Mouse (Mus musculus): Measurements from ENCODE around the gene Hif3a. TPM values are rescaled to one million over a fixed set of nuclear protein-coding genes. Genes with fewer than 3 reads are reported as not detected.

The Hif3a gene
- polyA plus RNA-seq, 1 experiment from 2014 or later: 36.8 TPM

- Histone ChIP-seq H3K27me3 (replicated peaks) (no peaks in the 10 kb centered on the region), H3K4me1 (replicated peaks) (peaks cover 48% of the 10 kb centered on the region), H3K27ac (ENCODE audit: poor library complexity, severe bottlenecking) (0 out of 2 replicates have a peak overlapping the region, but pooled peaks have one; percentile 33), H3K9me3 (replicated peaks) (0 out of 2 replicates have a peak, but pooled peaks cover 2% of the 10 kb centered on the region), H3K4me3 (no peak overlapping the region), H3K4me2 (no peak overlapping the region), H3K36me3 (no peaks in the 10 kb centered on the region), H3K9ac (no peak overlapping the region)
- WGBS: 52% methylated on average over 7 of the region's 7 CpGs
- ATAC-seq (ENCODE audit: insufficient number of reproducible peaks, low FRiP score): no peak
Observed at GRCm38 (mm10) chr7:16987541-16988149, 74.6 kb downstream of the Hif3a start.

DNA sequence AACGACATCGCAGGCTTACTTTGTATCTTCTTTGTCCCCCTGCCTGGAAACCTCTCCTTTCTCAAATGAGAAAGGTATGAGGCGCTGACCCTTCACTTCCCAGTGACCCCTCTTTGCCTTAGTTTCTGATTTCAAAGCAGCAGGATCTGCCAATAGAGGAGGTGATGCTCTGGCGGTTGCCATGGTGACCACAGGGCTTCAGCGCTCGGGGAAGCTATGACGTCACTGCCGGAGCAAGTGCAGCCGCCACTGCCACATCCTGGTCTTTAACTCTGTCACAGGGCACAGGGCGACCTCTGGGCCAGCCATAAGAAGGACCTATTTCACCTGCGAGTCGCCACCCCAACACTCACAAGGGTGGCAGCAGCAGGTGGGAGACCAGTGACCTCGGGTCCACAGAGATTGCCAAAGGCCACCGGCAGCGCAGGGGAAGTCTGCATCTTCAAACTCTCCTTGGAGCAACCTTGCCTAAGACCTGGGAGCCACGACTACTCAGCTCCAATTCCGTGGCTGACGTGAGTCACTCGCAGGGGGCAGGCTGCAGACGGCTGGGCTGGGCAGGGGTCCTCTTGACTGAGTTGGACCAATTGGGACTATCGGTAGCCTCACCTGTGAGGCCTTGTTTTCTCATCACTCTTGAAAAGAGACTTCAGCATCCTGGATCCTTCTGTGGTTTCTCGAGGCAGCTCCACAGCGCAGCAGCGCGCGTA is 79.2 kb downstream of the Hif3a start, which contains the start of gene Gm42372:
Gene Gm42372, plus strand, starts transcription at position 228 of the 710 bp plus-strand sequence.
- H3K4me2 ChIP-seq: peak within 1 kb of the TSS; percentile 46
- ATAC-seq (ENCODE audit: insufficient number of reproducible peaks, low FRiP score): peak; percentile 47; the same call in 1 of the 2 replicates
- 29% methylated on average over 26 of the region's 26 CpGs for WGBS
- H3K9ac ChIP-seq: no peak within 1 kb of the TSS
- H3K4me3 ChIP-seq: 0 out of 2 replicates have a peak within 1 kb of the TSS, but pooled peaks have one; percentile 5
- peaks cover 30% of the 10 kb centered on the region for H3K4me1 ChIP-seq (replicated peaks)
- no peak within 1 kb of the TSS for H3K27ac ChIP-seq (ENCODE audit: poor library complexity, severe bottlenecking)
- H3K9me3 ChIP-seq (replicated peaks): no peaks in the 10 kb centered on the region
- no peaks in the 10 kb centered on the region for H3K36me3 ChIP-seq
- H3K27me3 ChIP-seq (replicated peaks): no peaks in the 10 kb centered on the region

Other genes starting within 250 kb of the Hif3a start
- 97.4 and 103 TPM in 2 replicates for gene Strn4, start 246.5 kb downstream of the Hif3a start, polyA plus RNA-seq (2016; fragmentation: Nextera tagmentation; extraction: Ambion mirVana)
- 37.6 and 37.8 TPM in 2 replicates for gene Fkrp, start 245.7 kb downstream of the Hif3a start, polyA plus RNA-seq (2016; fragmentation: Nextera tagmentation; extraction: Ambion mirVana)
- gene Prkd2, start 219.5 kb downstream of the Hif3a start, polyA plus RNA-seq (2016; fragmentation: Nextera tagmentation; extraction: Ambion mirVana): 10.8 and 11.8 TPM in 2 replicates
- 14.3 and 15.2 TPM in 2 replicates for gene Dact3, start 187.1 kb downstream of the Hif3a start, polyA plus RNA-seq (2016; fragmentation: Nextera tagmentation; extraction: Ambion mirVana)
- 2.3 and 4.3 TPM in 2 replicates for gene Gng8, start 170.6 kb downstream of the Hif3a start, polyA plus RNA-seq (2016; fragmentation: Nextera tagmentation; extraction: Ambion mirVana)
- 0.28 and 0.34 TPM in 2 replicates for gene Ptgir, start 155.9 kb downstream of the Hif3a start, polyA plus RNA-seq (2016; fragmentation: Nextera tagmentation; extraction: Ambion mirVana)
- gene Calm3, start 138.3 kb downstream of the Hif3a start, polyA plus RNA-seq (2016; fragmentation: Nextera tagmentation; extraction: Ambion mirVana): 83.6 and 95.0 TPM in 2 replicates
- gene Pnmal2, start 117.7 kb downstream of the Hif3a start, polyA plus RNA-seq (2016; fragmentation: Nextera tagmentation; extraction: Ambion mirVana): 3.5 and 4.2 TPM in 2 replicates
- 0.14 and 0.28 TPM in 2 replicates for gene Pnmal1, start 102.7 kb downstream of the Hif3a start, polyA plus RNA-seq (2016; fragmentation: Nextera tagmentation; extraction: Ambion mirVana)
- 0.14 and 0.15 TPM in 2 replicates for gene Gm42372, start 79.3 kb downstream of the Hif3a start, polyA plus RNA-seq (2016; fragmentation: Nextera tagmentation; extraction: Ambion mirVana)
- 19.6 and 29.4 TPM in 2 replicates for gene Ccdc8, start 69.7 kb downstream of the Hif3a start, polyA plus RNA-seq (2016; fragmentation: Nextera tagmentation; extraction: Ambion mirVana)
- gene Ppp5c, start 34.5 kb downstream of the Hif3a start, polyA plus RNA-seq (2016; fragmentation: Nextera tagmentation; extraction: Ambion mirVana): 87.3 and 91.9 TPM in 2 replicates
- 0.06 and 0.14 TPM in 2 replicates for gene Psg16, start 11.6 kb upstream of the Hif3a start, polyA plus RNA-seq (2016; fragmentation: Nextera tagmentation; extraction: Ambion mirVana)
- not detected in 2 replicates for gene Ceacam3, start 87.9 kb upstream of the Hif3a start, polyA plus RNA-seq (2016; fragmentation: Nextera tagmentation; extraction: Ambion mirVana)
- not detected in 2 replicates for gene Psg29, start 141.1 kb upstream of the Hif3a start, polyA plus RNA-seq (2016; fragmentation: Nextera tagmentation; extraction: Ambion mirVana)